Mouse (Mus musculus) lung, adult 2 months (tissue): Measurements from ENCODE around the gene Lrrc37a.
"Not testable (repeated sequence)": the region's sequence is repeated elsewhere in the genome, so short reads cannot be mapped to it uniquely, and the experiment has no call there.

Experiments
- CTCF ChIP-seq: fragments of 200-500 bp; IDR thresholded peaks from 2 replicates; pipeline ENCODE4 v1.5.1; 2011; ENCODE audit warnings: mild to moderate bottlenecking, low read length, control low read depth; ENCODE audit not compliant: insufficient read depth
- POLR2A ChIP-seq: fragments of 200-500 bp; IDR thresholded peaks from 2 replicates; pipeline ENCODE4 v1.6.1; 2011; ENCODE audit warnings: low read depth, mild to moderate bottlenecking, control low read depth, low read length, borderline replicate concordance; ENCODE audit errors: extremely low read depth

GRCm38 (mm10) chr11:103451105-103451504 is 53.3 kb downstream of the Lrrc37a start:
- TF ChIP-seq CTCF, POLR2A: not testable (repeated sequence)
